Mouse (Mus musculus) A20 (cell line): Measurements from ENCODE around the gene Zfp185.
"Not testable (repeated sequence)": the region's sequence is repeated elsewhere in the genome, so short reads cannot be mapped to it uniquely, and the experiment has no call there.

ENCODE experiments used
- DNase-seq: peaks from one replicate; pipeline ENCODE4 v3.0.0-alpha.2; 2011; ENCODE audit warnings: low read depth, low spot score

Zfp185 gene

DNA sequence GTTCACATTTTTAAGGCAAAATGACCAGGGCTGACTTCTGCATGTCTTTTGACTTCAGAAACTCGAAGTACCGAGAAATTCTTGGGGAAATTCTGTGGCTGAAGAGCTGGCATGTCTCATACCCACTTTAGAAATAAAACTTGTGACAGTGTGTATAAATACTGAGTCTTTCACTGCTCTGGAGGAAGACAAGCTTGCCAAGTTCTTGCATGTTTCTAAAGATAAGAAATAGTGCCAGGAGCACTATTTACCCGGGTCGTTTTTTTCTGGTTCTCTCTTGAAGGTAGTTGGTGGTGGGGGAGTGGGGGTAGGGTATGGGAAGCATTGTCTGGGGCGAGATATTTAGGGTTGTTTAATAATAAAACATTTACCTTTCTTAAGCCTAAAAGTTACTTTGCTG is 75.2 kb downstream of the Zfp185 start:
- no peak for DNase-seq

DNA sequence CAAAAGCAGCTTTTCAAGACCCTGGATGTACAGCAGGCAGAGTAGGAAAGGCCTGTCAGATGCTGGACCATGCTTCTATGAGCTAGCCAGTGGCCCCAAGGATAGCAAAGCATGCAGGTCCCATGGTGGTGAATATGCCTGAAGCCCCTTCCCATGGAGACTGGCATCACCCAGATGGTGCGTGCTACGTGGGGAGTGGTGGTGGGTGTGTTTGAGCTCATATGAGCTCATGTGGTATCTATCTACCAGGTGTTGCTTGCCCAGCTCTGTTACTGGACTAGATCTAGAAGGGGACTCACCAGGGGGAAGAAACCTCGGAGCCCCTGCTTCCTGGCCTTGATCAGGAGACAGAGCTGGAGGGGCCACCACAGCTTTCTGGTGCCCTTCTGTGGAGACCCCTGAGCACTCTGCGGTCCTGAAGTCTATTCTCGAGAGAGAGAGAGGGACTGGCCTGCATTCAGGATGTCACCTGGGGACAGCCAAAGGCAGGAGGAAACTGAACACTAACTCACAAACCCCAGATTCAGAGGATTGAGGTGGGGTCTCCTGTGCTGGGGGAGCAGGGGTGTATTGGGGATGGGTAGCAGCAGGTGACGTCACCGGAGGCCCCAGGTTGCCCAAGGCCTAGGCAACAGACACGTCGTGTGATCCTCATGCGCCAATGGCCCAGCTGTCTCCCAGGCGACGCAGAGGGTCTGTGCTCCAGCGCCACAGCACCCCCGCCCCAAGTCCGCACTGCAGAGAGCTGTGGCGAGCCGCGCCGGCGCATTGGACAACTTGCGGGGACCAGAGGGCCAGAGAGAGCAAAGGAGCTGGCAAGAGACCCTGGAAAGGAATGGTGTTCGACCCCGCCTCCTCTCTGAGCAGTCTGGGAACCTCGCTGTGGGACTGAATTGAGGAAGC is 76.6 kb downstream of the Zfp185 start:
- DNase-seq, result no peak

DNA sequence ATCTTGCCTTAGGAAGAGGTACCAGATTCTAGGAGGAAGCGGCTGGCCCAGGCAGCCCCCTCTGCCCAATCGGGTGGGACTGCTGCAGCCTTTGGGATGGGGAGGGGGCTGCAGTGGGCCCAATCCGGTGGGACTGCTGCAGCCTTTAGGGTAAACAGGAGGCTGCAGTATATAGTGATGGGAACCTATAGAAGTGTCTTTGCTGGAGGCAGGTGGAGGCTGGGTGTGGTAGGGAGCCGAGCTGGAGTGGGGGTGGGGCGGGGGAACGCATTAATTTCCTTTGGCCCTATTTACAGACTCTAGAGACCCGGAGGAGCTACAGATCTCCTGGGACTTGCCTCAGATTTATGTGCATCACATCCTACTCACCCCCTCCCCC is 77.3 kb downstream of the Zfp185 start, which contains the start of gene Pnma3:
TSS of gene Pnma3 (plus strand) at position 373 of the 379 bp plus-strand sequence.
- no peak for DNase-seq

DNA sequence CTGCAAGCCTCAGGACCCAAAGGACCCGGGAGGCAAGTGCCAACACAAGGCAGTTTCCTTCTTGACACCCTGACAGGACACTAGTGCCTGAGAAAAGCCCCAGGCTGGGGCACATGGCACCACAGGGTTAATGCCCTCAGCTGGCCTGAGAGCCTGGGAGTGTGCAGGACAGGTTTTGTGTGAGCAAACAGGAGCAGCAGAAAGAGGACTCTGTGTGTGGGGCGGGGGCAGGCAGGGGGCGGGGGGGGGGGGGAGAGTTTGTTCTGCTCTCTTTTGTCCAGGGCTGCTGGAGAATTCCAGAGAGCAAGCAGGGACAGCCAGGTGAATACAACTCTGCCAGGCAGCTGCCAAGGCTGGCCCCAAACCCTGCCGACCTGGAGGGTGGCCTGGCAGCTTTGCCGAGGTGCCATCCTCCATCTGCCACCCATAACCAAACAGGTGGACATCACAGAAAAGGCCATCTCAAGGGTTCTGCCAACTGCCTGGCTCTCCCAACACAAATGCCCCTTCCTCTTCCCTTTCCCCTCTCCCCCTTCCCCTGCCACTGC is 79.7 kb downstream of the Zfp185 start:
- not testable (repeated sequence) for DNase-seq
